Mouse (Mus musculus) midbrain, embryonic 11.5 days (tissue): Measurements from ENCODE around the gene Sacs. TPM values are rescaled to one million over a fixed set of nuclear protein-coding genes. Genes with fewer than 3 reads are reported as not detected.
A peak's percentile ranks its signal among the peaks of the same experiment; 100 is the strongest.

Source experiments
- ATAC-seq: fragments of 200-750 bp; cut with Nextera tagmentation; 2 replicates; pipeline ENCODE4 v1.8.0; 2017; ENCODE audit warnings: moderate TSS enrichment, moderate library complexity; ENCODE audit not compliant: low FRiP score
- DNase-seq: peaks from one replicate; pipeline ENCODE4 v3.0.0; 2015; ENCODE audit warnings: low spot score; ENCODE audit errors: missing footprints
- H3K27ac ChIP-seq: fragments of 300-500 bp; sonication (generic); 2 replicates; pipeline ENCODE4 v1.5.1; 2014; ENCODE audit warnings: low read depth, low read length
- H3K27me3 ChIP-seq: fragments of 300-500 bp; sonication (generic); 2 replicates; pipeline ENCODE4 v1.6.1; 2014; ENCODE audit warnings: mild to moderate bottlenecking, low read length, moderate library complexity, mixed read lengths; ENCODE audit not compliant: control insufficient read depth, insufficient read depth
- H3K36me3 ChIP-seq: fragments of 300-500 bp; sonication (generic); 2 replicates; pipeline ENCODE4 v1.6.1; 2014; ENCODE audit warnings: mild to moderate bottlenecking, low read length, moderate library complexity, mixed read lengths; ENCODE audit not compliant: control insufficient read depth, insufficient read depth
- H3K4me1 ChIP-seq: fragments of 300-500 bp; sonication (generic); 2 replicates; pipeline ENCODE4 v1.6.1; 2014; ENCODE audit warnings: low read length; ENCODE audit not compliant: control insufficient read depth, insufficient read depth
- H3K4me2 ChIP-seq: fragments of 300-500 bp; sonication (generic); 2 replicates; pipeline ENCODE4 v1.6.1; 2014; ENCODE audit warnings: mild to moderate bottlenecking, moderate library complexity
- H3K4me3 ChIP-seq: fragments of 300-500 bp; sonication (generic); 2 replicates; pipeline ENCODE4 v1.5.1; 2014; ENCODE audit warnings: low read depth, low read length
- H3K9ac ChIP-seq: fragments of 300-500 bp; sonication (generic); 2 replicates; pipeline ENCODE4 v1.6.1; 2014; ENCODE audit warnings: low read length
- H3K9me3 ChIP-seq: fragments of 300-500 bp; sonication (generic); 2 replicates; pipeline ENCODE4 v1.6.1; 2016; ENCODE audit warnings: low read length; ENCODE audit not compliant: control insufficient read depth
- WGBS: fragments of 180-500 bp; shearing (Covaris S2); extraction: QIAGEN DNeasy Blood & Tissue Kit; methylation state at CpG from one replicate; pipeline ENCODE4 v1.1.7; 2014; 5-methylcytosine and 5-hydroxymethylcytosine counted together
- polyA plus RNA-seq: library from polyadenylated mRNA; unstranded; fragments of >200 nt; fragmentation: Nextera tagmentation; extraction: Ambion mirVana; gene quantifications from 2 replicates; pipeline ENCODE4 v1.2.1, GENCODE M21; 2014

Sacs gene
- polyA plus RNA-seq, result 5.2 and 5.3 TPM in 2 replicates

DNA sequence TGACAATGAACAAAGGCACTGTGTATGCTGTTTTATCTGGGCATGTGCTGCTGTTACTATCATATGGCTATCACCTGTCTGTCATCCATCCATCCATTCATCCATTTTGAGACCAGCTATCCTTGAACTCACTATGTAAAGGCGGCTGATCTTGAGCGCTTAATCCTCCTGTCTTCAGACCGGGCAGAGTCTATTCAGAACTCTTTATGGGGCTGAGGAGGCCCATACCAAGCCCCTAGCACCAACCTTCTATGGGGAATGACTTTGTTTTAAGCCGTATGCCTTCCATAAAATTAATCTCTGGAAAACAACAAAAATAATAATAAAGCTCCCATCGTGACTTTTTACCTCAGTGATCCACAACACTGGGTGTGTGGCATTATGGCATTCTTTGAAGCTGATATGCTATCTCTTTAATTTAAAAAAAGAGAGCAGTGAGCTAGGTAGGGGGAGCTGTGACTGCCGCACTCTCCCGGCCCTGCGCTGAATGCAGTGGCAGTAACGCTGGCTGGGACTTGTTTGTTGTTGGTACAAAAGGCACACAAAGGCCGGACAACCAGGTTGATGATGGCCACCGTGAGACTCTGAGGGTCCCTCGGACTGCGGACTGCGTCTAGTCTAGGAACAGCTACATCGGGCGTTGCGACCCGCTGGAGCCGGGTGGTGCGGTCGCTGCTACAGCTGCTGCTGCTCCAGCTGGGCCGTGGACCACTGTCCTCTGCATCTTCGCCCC lies at the start of gene Sacs:
Gene Sacs (plus strand): TSS at position 464 of the 733 bp plus-strand sequence.
- H3K36me3 ChIP-seq, result no peaks in the 10 kb centered on the region
- peaks cover 2% of the 10 kb centered on the region; the same call in 1 of the 2 replicates for H3K4me1 ChIP-seq
- no peaks in the 10 kb centered on the region; the same call in 1 of the 2 replicates for H3K27me3 ChIP-seq
- 4% methylated on average over 23 of the region's 23 CpGs for WGBS
- H3K27ac ChIP-seq, result no peak within 1 kb of the TSS
- peak within 1 kb of the TSS; percentile 69 for H3K9ac ChIP-seq
- DNase-seq (peak; percentile 97), ATAC-seq (peak; percentile 68; the same call in 1 of the 2 replicates)
- peak within 1 kb of the TSS; percentile 39 for H3K4me3 ChIP-seq
- no peaks in the 10 kb centered on the region for H3K9me3 ChIP-seq
- H3K4me2 ChIP-seq, result peak within 1 kb of the TSS; percentile 64

DNA sequence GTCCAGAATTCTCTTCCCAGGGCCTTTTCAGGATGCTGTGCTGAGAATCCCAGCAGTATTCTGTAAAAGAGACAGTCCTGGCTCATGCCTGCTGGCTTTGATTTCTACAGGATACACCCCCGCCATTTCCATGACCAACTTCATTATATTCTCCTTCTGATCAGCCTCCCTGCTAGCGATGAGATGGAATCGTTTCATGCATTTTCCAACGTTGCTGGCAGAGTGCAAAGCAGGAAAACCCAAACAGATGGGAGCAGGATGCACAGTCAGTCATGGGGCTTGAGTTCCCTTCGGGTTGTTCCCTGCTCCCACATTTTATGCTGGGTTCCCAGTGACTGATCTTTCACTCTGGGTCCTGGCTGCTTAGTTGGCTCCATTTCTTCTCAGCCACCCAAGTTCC lies 47.3 kb upstream of the Sacs start:
- Histone ChIP-seq H3K4me3 (no peak overlapping the region), H3K9me3 (no peaks in the 10 kb centered on the region), H3K27ac (no peak overlapping the region), H3K36me3 (no peaks in the 10 kb centered on the region), H3K9ac (no peak overlapping the region), H3K4me1 (no peaks in the 10 kb centered on the region), H3K4me2 (no peak overlapping the region), H3K27me3 (no peaks in the 10 kb centered on the region)
- ATAC-seq (no peak), DNase-seq (no peak)
- 84% methylated on average over 5 of the region's 5 CpGs for WGBS

DNA sequence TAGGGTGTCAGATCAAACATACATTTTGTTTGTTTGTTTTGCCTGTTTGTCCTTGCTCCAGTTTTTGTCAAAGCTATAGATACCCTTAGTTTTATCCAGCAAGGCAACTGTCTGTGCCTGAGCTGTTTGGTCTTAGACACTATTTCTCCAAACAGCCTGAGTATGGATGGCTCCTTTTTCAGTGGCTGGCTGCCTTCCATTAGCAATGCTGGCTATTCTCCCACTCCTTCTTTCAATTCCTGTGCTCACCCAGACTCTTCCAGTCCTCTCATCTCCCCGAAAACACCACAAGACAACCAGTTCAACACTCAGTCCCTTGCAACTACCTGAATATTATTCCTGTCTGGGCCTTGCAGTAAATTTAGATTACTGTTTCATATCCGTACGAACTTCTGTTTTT lies 46.2 kb upstream of the Sacs start:
- Histone ChIP-seq H3K27ac (no peak overlapping the region), H3K9me3 (no peaks in the 10 kb centered on the region), H3K4me3 (no peak overlapping the region), H3K36me3 (no peaks in the 10 kb centered on the region), H3K27me3 (no peaks in the 10 kb centered on the region), H3K9ac (no peak overlapping the region), H3K4me1 (no peaks in the 10 kb centered on the region), H3K4me2 (no peak overlapping the region)
- DNase-seq (no peak), ATAC-seq (no peak)
- WGBS, result 86% methylated on average over 3 of the region's 3 CpGs

DNA sequence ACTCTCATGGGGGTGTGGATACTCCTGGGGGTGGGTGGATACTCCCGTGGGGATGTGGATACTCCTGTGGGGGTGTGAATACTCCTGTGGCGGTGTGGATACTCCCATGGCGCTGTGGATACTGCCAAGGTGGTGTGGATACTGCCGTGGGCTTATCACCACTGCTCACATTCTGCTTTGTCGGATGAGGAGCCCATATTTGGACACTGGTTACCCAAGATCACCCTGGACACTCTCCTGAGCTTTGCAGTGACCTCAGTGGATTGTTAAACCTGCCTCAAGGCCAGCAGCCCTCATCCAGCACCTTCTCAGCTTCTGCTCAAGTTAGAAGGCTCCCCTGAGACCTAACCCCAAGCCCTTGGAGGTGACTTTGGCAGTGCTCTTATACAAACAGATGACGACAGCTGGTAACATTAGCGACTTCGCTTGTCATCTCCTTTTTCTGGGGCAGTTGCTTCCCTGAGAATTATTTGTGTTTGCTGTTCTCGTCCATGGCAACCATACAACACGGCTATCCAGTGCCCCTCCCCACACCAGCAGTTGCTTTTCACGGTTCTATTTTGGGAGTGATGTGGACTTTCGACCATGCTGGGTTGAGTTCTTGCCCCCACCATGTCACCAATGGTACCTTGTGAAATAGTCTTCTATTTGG lies 40.2 kb upstream of the Sacs start:
- H3K4me2 ChIP-seq, result no peak overlapping the region
- H3K9me3 ChIP-seq, result no peaks in the 10 kb centered on the region
- H3K9ac ChIP-seq, result no peak overlapping the region
- H3K4me3 ChIP-seq, result no peak overlapping the region
- DNase-seq, result no peak
- H3K4me1 ChIP-seq, result no peaks in the 10 kb centered on the region
- 89% methylated on average over 12 of the region's 12 CpGs for WGBS
- H3K27ac ChIP-seq, result no peak overlapping the region
- no peaks in the 10 kb centered on the region for H3K27me3 ChIP-seq
- ATAC-seq, result no peak
- H3K36me3 ChIP-seq, result no peaks in the 10 kb centered on the region

DNA sequence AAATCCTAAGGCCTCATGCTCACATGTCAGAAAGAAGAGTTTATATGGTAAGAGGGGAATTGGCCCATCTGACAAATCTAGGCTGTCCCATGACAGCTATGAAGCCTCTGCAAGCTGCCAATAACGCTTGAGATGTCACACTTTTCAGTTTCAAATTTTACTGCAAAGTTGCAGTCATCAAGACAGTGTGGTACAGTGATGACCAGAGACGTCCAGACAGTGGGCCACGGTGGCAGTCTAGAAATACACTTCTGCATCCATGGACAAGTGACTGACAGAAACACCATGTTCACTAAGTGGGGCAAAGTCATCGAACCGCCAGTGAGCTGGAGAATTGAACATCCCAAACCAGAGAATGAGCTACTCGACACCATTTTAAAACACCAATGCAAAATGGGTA lies 37.5 kb upstream of the Sacs start:
- no peak for ATAC-seq
- H3K4me3 ChIP-seq, result no peak overlapping the region

DNA sequence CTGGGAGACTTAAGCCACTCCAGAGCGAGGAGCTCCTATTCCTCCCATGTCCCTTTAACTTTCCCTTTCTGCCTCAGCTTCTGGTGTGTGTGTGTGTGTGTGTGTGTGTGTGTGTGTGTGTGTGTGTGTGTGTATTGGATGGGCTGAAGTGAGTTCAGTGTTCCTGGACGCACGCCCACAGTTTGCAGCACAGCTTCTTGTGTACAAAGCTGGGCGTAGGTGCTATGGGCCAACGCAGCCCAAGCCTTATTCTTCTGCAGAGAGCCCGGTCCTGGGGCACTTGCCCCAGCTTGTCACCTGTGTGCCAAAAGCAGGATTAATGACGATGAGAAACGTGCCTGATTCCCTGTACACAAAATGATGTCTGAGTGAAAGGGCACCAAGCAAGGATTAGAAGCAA lies 31.9 kb upstream of the Sacs start:
- H3K4me1 ChIP-seq, result no peaks in the 10 kb centered on the region
- no peaks in the 10 kb centered on the region for H3K9me3 ChIP-seq
- H3K27ac ChIP-seq, result no peak overlapping the region
- 79% methylated on average over 8 of the region's 8 CpGs for WGBS
- DNase-seq (no peak), ATAC-seq (no peak)
- H3K4me3 ChIP-seq, result no peak overlapping the region
- H3K4me2 ChIP-seq, result no peak overlapping the region
- H3K27me3 ChIP-seq, result no peaks in the 10 kb centered on the region
- H3K36me3 ChIP-seq, result no peaks in the 10 kb centered on the region
- H3K9ac ChIP-seq, result no peak overlapping the region

More for the DNA sequence above, 37.5 kb upstream of the Sacs start:
- Histone ChIP-seq H3K9ac (no peak overlapping the region), H3K4me1 (no peaks in the 10 kb centered on the region), H3K27ac (no peak overlapping the region), H3K4me2 (no peak overlapping the region), H3K36me3 (no peaks in the 10 kb centered on the region), H3K9me3 (no peaks in the 10 kb centered on the region), H3K27me3 (no peaks in the 10 kb centered on the region)
- 87% methylated on average over 6 of the region's 6 CpGs for WGBS
- DNase-seq, result no peak

DNA sequence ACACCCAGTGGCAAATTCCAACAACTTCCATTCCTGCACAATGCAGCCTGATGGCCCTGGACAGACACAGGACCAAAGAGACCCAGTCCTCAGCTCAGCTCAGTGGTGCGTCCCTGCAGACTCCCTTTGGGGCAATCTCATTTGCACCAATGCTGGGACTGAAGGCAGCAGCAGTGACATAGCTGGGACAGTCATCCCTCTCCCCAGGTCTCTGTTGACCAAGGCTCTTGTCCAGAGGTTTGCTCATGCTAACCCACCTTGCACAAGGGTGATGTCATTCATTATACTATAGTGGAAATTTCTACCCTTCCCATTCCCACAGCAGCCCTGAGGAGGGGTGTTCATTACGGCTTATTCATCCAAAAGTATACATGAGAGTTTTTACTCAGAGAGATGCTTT lies 29.6 kb upstream of the Sacs start:
- H3K9ac ChIP-seq, result no peak overlapping the region
- 80% methylated on average over 2 of the region's 2 CpGs for WGBS
- no peak for ATAC-seq
- H3K9me3 ChIP-seq, result no peaks in the 10 kb centered on the region
- no peak for DNase-seq
- no peaks in the 10 kb centered on the region for H3K4me1 ChIP-seq
- H3K36me3 ChIP-seq, result no peaks in the 10 kb centered on the region
- H3K27me3 ChIP-seq, result no peaks in the 10 kb centered on the region
- H3K4me3 ChIP-seq, result no peak overlapping the region
- H3K4me2 ChIP-seq, result no peak overlapping the region
- no peak overlapping the region for H3K27ac ChIP-seq

DNA sequence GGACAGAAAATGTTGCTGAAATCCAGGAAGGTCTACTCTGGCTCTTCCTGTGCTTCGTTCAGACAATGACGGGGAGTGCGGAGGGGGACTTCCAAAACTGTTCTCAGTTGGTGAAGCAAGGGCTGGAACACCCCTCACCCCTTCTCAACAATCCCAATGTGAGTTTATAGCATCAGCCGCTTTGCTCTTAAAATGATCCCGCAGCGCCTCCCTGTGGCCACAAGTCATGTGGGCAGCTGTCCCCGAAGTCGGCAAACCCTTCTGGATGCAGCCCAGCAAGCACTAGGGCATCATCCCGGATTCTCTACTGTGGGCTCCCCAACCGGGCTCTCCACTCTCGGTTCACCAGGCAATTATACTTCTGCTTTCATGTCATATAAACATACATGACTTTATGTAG lies 25.9 kb upstream of the Sacs start:
- no peak overlapping the region for H3K27ac ChIP-seq
- H3K27me3 ChIP-seq, result no peaks in the 10 kb centered on the region
- H3K36me3 ChIP-seq, result no peaks in the 10 kb centered on the region
- H3K9me3 ChIP-seq, result no peaks in the 10 kb centered on the region
- ATAC-seq, result peak; percentile 69
- DNase-seq, result peak; percentile 98
- H3K4me1 ChIP-seq, result no peaks in the 10 kb centered on the region
- H3K9ac ChIP-seq, result no peak overlapping the region
- no peak overlapping the region for H3K4me3 ChIP-seq
- WGBS, result 4% methylated on average over 11 of the region's 11 CpGs
- H3K4me2 ChIP-seq, result no peak overlapping the region

DNA sequence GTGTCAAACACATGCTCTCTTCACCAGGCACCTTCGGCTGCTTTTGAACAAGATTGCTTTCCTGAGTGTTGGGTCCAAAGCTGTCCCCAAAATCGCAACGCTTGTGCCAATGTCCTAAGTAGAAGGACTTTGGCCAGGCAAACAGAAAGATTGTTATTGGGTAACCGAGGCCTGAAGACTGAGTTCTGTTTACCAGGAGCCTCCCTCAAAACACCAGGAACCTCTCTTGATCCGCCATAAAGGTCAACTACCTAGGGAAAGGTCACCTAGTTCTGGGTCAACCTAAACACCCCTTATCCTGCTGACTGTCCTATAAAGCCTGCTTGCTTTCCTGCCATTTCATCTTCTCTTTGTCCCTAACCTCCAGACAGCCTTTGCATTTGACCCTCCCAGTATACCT lies 13.5 kb upstream of the Sacs start:
- no peaks in the 10 kb centered on the region for H3K36me3 ChIP-seq
- H3K9me3 ChIP-seq, result no peaks in the 10 kb centered on the region
- H3K9ac ChIP-seq, result no peak overlapping the region
- no peak for ATAC-seq
- H3K27me3 ChIP-seq, result no peaks in the 10 kb centered on the region
- no peak overlapping the region for H3K27ac ChIP-seq
- WGBS, result 83% methylated on average over 5 of the region's 5 CpGs
- DNase-seq, result no peak
- no peaks in the 10 kb centered on the region for H3K4me1 ChIP-seq
- no peak overlapping the region for H3K4me3 ChIP-seq
- H3K4me2 ChIP-seq, result no peak overlapping the region
